Mouse (Mus musculus) layer of hippocampus, postnatal 10 days (tissue): ENCODE measurements around the gene Dock2. TPM values are rescaled to one million over a fixed set of nuclear protein-coding genes. Genes with fewer than 3 reads are reported as not detected.

Source experiments
- DNase-seq, 2 experiments: peaks; one replicate each; pipeline ENCODE4 v3.0.0; 2021; ENCODE audit warnings: low spot score in 2 of 2
- total RNA-seq, 2 experiments: library from RNA; stranded (reverse); gene quantifications; 2 replicates each; pipeline ENCODE4 v1.2.3; 2021

The Dock2 gene
- total RNA-seq, 2 experiments from 2014 or later, result 3.3 to 3.5 TPM

GRCm38 (mm10) chr11:34207989-34208388 is 575.7 kb downstream of the Dock2 start, which contains the start of gene Foxi1:
Gene Foxi1, minus strand, starts transcription at chr11:34208089.
- DNase-seq, result no peak

GRCm38 (mm10) chr11:34202769-34203168 is 580.9 kb downstream of the Dock2 start:
- DNase-seq, result no peak

GRCm38 (mm10) chr11:34195142-34195541 is 588.5 kb downstream of the Dock2 start:
- DNase-seq, result no peak

- DNase-seq, result no peak
Measured at GRCm38 (mm10) chr11:34194158-34194941, 589.3 kb downstream of the Dock2 start.

GRCm38 (mm10) chr11:34193658-34194057 is 590.0 kb downstream of the Dock2 start:
- no peak for DNase-seq

- DNase-seq, result no peak
Measured at GRCm38 (mm10) chr11:34184266-34184665, 599.4 kb downstream of the Dock2 start.

GRCm38 (mm10) chr11:34181214-34182117 is 602.2 kb downstream of the Dock2 start:
- peak; percentile 37 to 46 for DNase-seq

- DNase-seq, result no peak
Measured at GRCm38 (mm10) chr11:34178752-34179151, 604.9 kb downstream of the Dock2 start.

Other genes with a start within 250 kb of the Dock2 start
- gene Spdl1, start 49.7 kb upstream of the Dock2 start, total RNA-seq, result 1 to 10 TPM; 1.0 TPM